Mouse (Mus musculus) kidney, postnatal 0 days (tissue): ENCODE results near the gene Prkcg. TPM values are rescaled to one million over a fixed set of nuclear protein-coding genes. Genes with fewer than 3 reads are reported as not detected.

Experiments
- ATAC-seq: fragments of 200-750 bp; cut with Nextera tagmentation; replicated peaks from 2 replicates; pipeline ENCODE4 v1.8.0; 2017; ENCODE audit warnings: low read depth, moderate number of reproducible peaks, moderate TSS enrichment, moderate library complexity; ENCODE audit not compliant: low FRiP score
- DNase-seq: peaks from one replicate; pipeline ENCODE4 v3.0.0-alpha.2; 2016; ENCODE audit warnings: low spot score
- H3K27ac ChIP-seq: fragments of 300-500 bp; sonication (generic); 2 replicates; pipeline ENCODE4 v1.5.1; 2014; ENCODE audit warnings: mild to moderate bottlenecking
- H3K27me3 ChIP-seq: fragments of 300-500 bp; sonication (generic); 2 replicates; pipeline ENCODE4 v1.6.1; 2014; ENCODE audit warnings: low read length, mixed read lengths; ENCODE audit not compliant: insufficient read depth
- H3K36me3 ChIP-seq: fragments of 300-500 bp; sonication (generic); 2 replicates; pipeline ENCODE4 v1.6.1; 2014; ENCODE audit warnings: low read length, mixed read lengths; ENCODE audit not compliant: insufficient read depth
- H3K4me1 ChIP-seq: fragments of 300-500 bp; sonication (generic); replicated peaks from 2 replicates; pipeline ENCODE4 v1.6.1; 2014; ENCODE audit warnings: antibody characterized with exemption, low read length, mixed read lengths; ENCODE audit not compliant: insufficient read depth
- H3K4me2 ChIP-seq: fragments of 300-500 bp; sonication (generic); 2 replicates; pipeline ENCODE4 v1.6.1; 2014; ENCODE audit warnings: mild to moderate bottlenecking, low read length, moderate library complexity, mixed read lengths
- H3K4me3 ChIP-seq: fragments of 300-500 bp; sonication (generic); replicated peaks from 2 replicates; pipeline ENCODE4 v1.5.1; 2014; ENCODE audit warnings: low read depth, low read length
- H3K9ac ChIP-seq: fragments of 300-500 bp; sonication (generic); 2 replicates; pipeline ENCODE4 v1.6.1; 2014; ENCODE audit warnings: low read depth, low read length
- H3K9me3 ChIP-seq: fragments of 300-500 bp; sonication (generic); replicated peaks from 2 replicates; pipeline ENCODE4 v1.6.1; 2016; ENCODE audit warnings: low read length, inconsistent platforms, mixed read lengths
- CTCF ChIP-seq: IDR thresholded peaks from 2 replicates; pipeline ENCODE4 v1.5.1; 2016; ENCODE audit warnings: antibody characterized with exemption, low read depth, mild to moderate bottlenecking, moderate library complexity
- WGBS: fragments of 180-500 bp; shearing (Covaris S2); extraction: QIAGEN DNeasy Blood & Tissue Kit; methylation state at CpG from one replicate; pipeline ENCODE4 v1.1.7; 2014; 5-methylcytosine and 5-hydroxymethylcytosine counted together
- polyA plus RNA-seq: library from polyadenylated mRNA; unstranded; fragments of >200 nt; fragmentation: Nextera tagmentation; extraction: Ambion mirVana; gene quantifications from 2 replicates; pipeline ENCODE4 v1.2.1, GENCODE M21; 2015

Prkcg gene
- polyA plus RNA-seq, 1 experiment from 2014 or later, result 0.05 TPM

DNA sequence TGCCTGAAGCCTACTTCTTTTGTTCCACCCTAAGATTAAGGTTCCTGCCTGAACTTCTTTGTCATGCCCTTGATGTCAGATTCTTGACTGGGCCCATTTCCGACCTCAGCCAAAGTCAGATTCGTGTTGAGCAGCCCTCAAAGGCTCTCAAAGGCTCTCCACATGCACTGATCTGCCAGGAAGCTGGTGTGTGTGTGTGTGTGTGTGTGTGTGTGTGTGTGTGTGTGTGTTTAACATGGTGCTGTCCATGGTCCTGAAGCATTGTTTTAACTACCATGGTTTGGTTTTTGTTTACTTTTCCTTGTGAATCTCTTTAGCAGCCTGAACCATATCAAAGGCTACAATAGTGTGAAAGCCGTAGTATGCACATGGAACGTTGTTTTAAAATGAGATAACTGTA lies 39.0 kb downstream of the Prkcg start:
- 0 out of 2 replicates have a peak, but pooled peaks cover 3% of the 10 kb centered on the region for H3K27me3 ChIP-seq
- H3K27ac ChIP-seq, result no peak overlapping the region
- no peak for ATAC-seq
- no peak overlapping the region for H3K4me3 ChIP-seq
- 68% methylated on average over 4 of the region's 4 CpGs for WGBS
- DNase-seq, result peak; percentile 29
- no peak for TF ChIP-seq CTCF
- H3K4me2 ChIP-seq, result no peak overlapping the region
- no peak overlapping the region for H3K9ac ChIP-seq
- 0 out of 2 replicates have a peak, but pooled peaks cover 8% of the 10 kb centered on the region for H3K4me1 ChIP-seq
- H3K36me3 ChIP-seq, result no peaks in the 10 kb centered on the region
- H3K9me3 ChIP-seq, result no peaks in the 10 kb centered on the region

DNA sequence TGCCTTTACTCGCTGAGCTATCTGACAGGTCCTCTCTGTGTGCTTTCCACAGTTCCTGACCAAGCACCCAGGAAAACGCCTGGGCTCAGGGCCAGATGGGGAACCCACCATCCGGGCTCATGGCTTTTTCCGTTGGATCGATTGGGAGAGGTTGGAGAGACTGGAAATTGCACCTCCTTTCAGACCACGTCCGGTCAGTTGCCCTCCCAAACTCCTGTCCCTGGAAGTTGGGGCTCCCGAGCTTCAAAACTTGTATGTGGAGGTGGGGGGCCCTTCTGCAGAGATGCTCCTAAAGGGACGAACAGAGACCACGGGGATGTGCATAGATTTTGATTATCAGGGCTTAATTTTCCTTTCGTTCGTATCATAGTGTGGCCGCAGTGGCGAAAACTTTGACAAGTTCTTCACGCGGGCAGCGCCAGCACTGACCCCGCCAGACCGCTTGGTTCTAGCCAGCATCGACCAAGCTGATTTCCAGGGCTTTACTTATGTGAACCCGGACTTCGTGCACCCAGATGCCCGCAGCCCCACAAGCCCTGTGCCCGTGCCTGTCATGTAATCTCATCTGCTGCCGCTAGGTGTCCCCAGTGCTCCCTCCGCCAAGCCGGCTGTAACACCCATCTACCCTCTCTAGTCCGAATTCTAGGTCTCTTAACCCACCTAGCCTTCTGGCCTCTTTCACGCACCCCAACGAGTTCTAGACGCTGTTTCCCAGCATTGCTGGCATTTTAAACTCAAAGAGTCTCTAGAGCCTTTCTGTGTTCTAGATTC lies 41.0 kb downstream of the Prkcg start:
- ATAC-seq (0 out of 2 replicates have a peak, but pooled peaks have one; percentile 12), DNase-seq (peak; percentile 81)
- H3K36me3 ChIP-seq, result no peaks in the 10 kb centered on the region
- no peak overlapping the region for H3K9ac ChIP-seq
- TF ChIP-seq CTCF, result peak; percentile 89
- no peaks in the 10 kb centered on the region for H3K9me3 ChIP-seq
- no peak overlapping the region for H3K27ac ChIP-seq
- 19% methylated on average over 31 of the region's 31 CpGs for whole genome bisulfite sequencing
- H3K27me3 ChIP-seq, result 0 out of 2 replicates have a peak, but pooled peaks cover 3% of the 10 kb centered on the region
- 0 out of 2 replicates have a peak, but pooled peaks cover 8% of the 10 kb centered on the region for H3K4me1 ChIP-seq
- H3K4me3 ChIP-seq, result no peak overlapping the region
- H3K4me2 ChIP-seq, result peak overlapping the region; percentile 34

DNA sequence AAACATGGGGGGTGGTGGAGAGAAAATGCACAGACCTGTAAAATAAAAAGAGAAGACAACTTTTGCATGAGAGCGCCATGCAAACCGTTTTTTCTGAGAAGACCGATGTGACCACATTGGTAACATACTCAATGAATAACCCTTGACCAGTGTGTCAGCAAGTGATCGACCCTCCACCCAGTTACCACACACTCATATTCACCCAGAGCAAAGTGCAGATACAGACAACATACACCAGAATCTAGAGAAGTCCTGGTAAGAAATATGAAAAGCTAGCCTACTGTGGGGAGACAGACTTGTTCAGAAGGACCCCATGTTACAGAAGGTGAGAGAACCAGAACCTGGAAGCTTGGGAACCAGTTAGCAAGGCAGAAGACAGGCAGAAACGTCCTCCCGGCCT lies 42.2 kb downstream of the Prkcg start:
- Histone ChIP-seq H3K27ac (no peak overlapping the region), H3K9ac (no peak overlapping the region), H3K27me3 (0 out of 2 replicates have a peak, but pooled peaks cover 3% of the 10 kb centered on the region), H3K4me3 (peak overlapping the region; percentile 54; the same call in 1 of the 2 replicates), H3K4me2 (peak overlapping the region; percentile 74), H3K4me1 (0 out of 2 replicates have a peak, but pooled peaks cover 8% of the 10 kb centered on the region), H3K9me3 (no peaks in the 10 kb centered on the region), H3K36me3 (no peaks in the 10 kb centered on the region)
- DNase-seq (no peak), ATAC-seq (no peak)
- no peak for TF ChIP-seq CTCF
- WGBS, result 44% methylated on average over 6 of the region's 6 CpGs

DNA sequence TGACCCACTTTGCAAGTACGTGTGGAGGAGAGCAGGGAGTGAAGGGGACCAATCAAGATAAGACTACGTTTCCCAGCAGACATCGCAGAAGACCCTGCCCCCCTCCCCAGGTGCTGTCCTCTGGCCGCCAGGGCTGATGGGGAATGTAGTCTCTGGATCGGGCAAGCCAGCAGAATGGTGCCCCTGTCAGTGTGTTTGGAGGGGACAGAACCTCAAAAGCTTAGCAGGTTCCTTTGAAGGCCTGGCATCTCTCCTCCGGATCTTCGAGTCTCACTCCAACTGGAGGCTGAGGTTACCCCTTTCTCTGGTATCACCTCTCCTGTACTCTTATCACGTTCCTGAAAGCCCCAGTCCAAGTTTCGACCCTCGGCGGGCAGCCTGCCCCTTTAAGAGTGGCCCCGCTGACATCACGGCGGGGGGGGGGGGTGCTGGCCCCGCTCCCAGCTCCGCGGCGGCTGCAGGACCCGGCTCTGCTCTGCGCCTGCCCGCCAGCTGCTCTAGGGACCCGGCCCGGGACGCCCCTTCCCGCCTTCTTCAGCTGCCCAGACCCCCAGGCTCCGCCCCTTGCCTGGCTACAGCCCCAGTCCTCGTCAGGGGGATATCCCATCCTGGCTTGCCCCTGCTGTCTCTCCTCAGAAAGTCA lies 42.7 kb downstream of the Prkcg start:
- no peaks in the 10 kb centered on the region for H3K9me3 ChIP-seq
- DNase-seq (peak; percentile 87), ATAC-seq (peak; percentile 82)
- H3K4me1 ChIP-seq, result 0 out of 2 replicates have a peak, but pooled peaks cover 8% of the 10 kb centered on the region
- peak overlapping the region; percentile 54 for H3K4me3 ChIP-seq
- TF ChIP-seq CTCF, result 0 out of 2 replicates have a peak, but pooled peaks have one; percentile 14
- under 1% methylated on average over 27 of the region's 27 CpGs for WGBS
- peak overlapping the region; percentile 74 for H3K4me2 ChIP-seq
- 0 out of 2 replicates have a peak, but pooled peaks cover 3% of the 10 kb centered on the region for H3K27me3 ChIP-seq
- peak overlapping the region; percentile 13; the same call in 1 of the 2 replicates for H3K27ac ChIP-seq
- no peaks in the 10 kb centered on the region for H3K36me3 ChIP-seq
- H3K9ac ChIP-seq, result 0 out of 2 replicates have a peak overlapping the region, but pooled peaks have one; percentile 27

DNA sequence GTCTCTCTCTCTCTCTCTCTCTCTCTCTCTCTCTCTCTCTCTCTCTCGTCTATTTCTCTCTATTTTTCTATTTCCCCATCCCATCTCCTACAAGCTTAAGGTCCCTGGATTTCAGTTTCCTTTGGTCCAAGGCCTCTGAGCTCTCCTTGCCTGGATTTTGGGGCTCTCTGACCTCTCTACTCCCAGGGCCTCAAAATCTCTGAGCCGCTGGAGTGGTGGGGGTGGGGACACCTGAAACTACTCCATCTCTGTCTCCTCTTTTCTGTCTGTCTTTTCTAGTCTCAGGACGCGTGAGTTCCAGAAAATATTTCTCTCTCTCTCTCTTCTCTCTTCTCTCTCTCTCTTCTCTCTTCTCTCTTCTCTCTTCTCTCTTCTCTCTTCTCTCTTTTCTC lies 43.2 kb downstream of the Prkcg start:
- no peak for TF ChIP-seq CTCF
- DNase-seq (no peak), ATAC-seq (no peak)
- Histone ChIP-seq H3K27ac (no peak overlapping the region), H3K27me3 (0 out of 2 replicates have a peak, but pooled peaks cover 3% of the 10 kb centered on the region), H3K9me3 (no peaks in the 10 kb centered on the region), H3K9ac (no peak overlapping the region), H3K4me2 (peak overlapping the region; percentile 74), H3K4me1 (0 out of 2 replicates have a peak, but pooled peaks cover 8% of the 10 kb centered on the region), H3K36me3 (no peaks in the 10 kb centered on the region), H3K4me3 (peak overlapping the region; percentile 54)
- 2% methylated on average over 4 of the region's 4 CpGs for WGBS
